Mouse (Mus musculus) liver, postnatal 0 days (tissue): ENCODE measurements at regions not wholly inside any gene's neighbourhood (a gene's known extent, or its start where the extent isn't known, plus 50 kb on each side); places are given as distances from the start of the nearest gene placed in this dataset.

ENCODE experiments used
- CTCF ChIP-seq: sonication (generic); IDR thresholded peaks from 2 replicates; pipeline ENCODE4 v1.5.1; 2016; ENCODE audit warnings: antibody characterized with exemption, low read depth
- EP300 ChIP-seq: IDR thresholded peaks from 2 replicates; pipeline ENCODE4 v1.6.1; 2016; ENCODE audit warnings: antibody characterized with exemption, low read depth, mild to moderate bottlenecking

- peak; percentile 15; the same call in 1 of the 2 replicates for TF ChIP-seq CTCF
- no peak for TF ChIP-seq EP300
These were observed 91.9 kb upstream of the Zc3h15 start for GRCm38 (mm10) chr2:83552329-83552728.
